Mouse (Mus musculus) left cerebral cortex, adult 2 months (tissue): ENCODE measurements at regions not wholly inside any gene's neighbourhood (a gene's known extent, or its start where the extent isn't known, plus 50 kb on each side); places are given as distances from the start of the nearest gene placed in this dataset.
A peak's percentile ranks its signal among the peaks of the same experiment; 100 is the strongest.
"Not testable (repeated sequence)": the region's sequence is repeated elsewhere in the genome, so short reads cannot be mapped to it uniquely, and the experiment has no call there.

Experiments used
- DNase-seq, 2 experiments: peaks; one replicate each; pipeline ENCODE4 v3.0.0; 2021 to 2022; ENCODE audit warnings: low spot score in 2 of 2, mixed read lengths in 1 of 2; ENCODE audit errors: extremely low spot score in 1 of 2
- H3K27ac ChIP-seq: fragments of 200-600 bp; 2 replicates; pipeline ENCODE4 v1.8.1; 2022
- H3K4me3 ChIP-seq: fragments of 200-600 bp; 2 replicates; pipeline ENCODE4 v1.8.1; 2022
- CTCF ChIP-seq: fragments of 200-600 bp; IDR thresholded peaks from 2 replicates; pipeline ENCODE4 v1.8.1; 2022; ENCODE audit warnings: antibody characterized with exemption, mild to moderate bottlenecking, moderate library complexity
- intact Hi-C: fragments of 180-260 bp; cut with DNase I; formaldehyde crosslinking; loops from one replicate; pipeline ENCODE4 v1.15.1; 2025

- Histone ChIP-seq H3K27ac (no peak overlapping the region), H3K4me3 (no peak overlapping the region)
- intact Hi-C loops, result no loop called here
- no peak for TF ChIP-seq CTCF
- no peak for DNase-seq
Measured at GRCm38 (mm10) chr1:157875006-157875405, 368.5 kb downstream of the Sec16b start.

GRCm38 (mm10) chr1:157877117-157877516, 370.6 kb downstream of the Sec16b start:
- DNase-seq, H3K4me3 ChIP-seq, intact Hi-C loops, H3K27ac ChIP-seq: not testable (repeated sequence)

- H3K27ac ChIP-seq, result no peak overlapping the region
- DNase-seq, result no peak
- intact Hi-C loops, result no loop called here
- no peak for TF ChIP-seq CTCF
- H3K4me3 ChIP-seq, result no peak overlapping the region
Measured at GRCm38 (mm10) chr1:157887146-157887545, 380.6 kb downstream of the Sec16b start.

DNA sequence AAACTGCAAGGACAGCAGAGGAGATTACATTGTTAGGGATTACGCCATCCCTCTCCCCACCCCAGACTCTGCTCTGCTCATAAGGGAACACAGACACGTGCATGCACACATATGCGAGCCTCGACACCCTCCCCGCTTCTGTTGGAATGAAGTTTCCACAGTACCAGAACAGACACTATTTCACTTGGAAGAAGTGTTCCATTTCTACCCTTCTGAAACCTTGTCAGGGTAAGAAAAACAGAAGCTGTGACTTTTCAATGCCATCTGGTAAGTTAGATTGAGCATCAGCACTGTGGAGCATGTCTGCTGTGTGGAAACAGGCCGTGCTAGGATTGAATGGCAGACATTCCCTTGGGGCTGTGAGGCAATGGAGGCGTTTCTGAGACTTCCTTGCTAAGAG, 382.0 kb downstream of the Sec16b start:
- Histone ChIP-seq H3K27ac (peak overlapping the region; percentile 28; the same call in 1 of the 2 replicates), H3K4me3 (no peak overlapping the region)
- peak in 1 of 2 experiments; percentile 16 for DNase-seq
- no peak for TF ChIP-seq CTCF
- intact Hi-C loops, result no loop called here

GRCm38 (mm10) chr1:157906168-157906567, 399.6 kb downstream of the Sec16b start:
- Histone ChIP-seq H3K4me3 (no peak overlapping the region), H3K27ac (no peak overlapping the region)
- intact Hi-C loops, result no loop called here
- no peak for DNase-seq
- TF ChIP-seq CTCF, result no peak

DNA sequence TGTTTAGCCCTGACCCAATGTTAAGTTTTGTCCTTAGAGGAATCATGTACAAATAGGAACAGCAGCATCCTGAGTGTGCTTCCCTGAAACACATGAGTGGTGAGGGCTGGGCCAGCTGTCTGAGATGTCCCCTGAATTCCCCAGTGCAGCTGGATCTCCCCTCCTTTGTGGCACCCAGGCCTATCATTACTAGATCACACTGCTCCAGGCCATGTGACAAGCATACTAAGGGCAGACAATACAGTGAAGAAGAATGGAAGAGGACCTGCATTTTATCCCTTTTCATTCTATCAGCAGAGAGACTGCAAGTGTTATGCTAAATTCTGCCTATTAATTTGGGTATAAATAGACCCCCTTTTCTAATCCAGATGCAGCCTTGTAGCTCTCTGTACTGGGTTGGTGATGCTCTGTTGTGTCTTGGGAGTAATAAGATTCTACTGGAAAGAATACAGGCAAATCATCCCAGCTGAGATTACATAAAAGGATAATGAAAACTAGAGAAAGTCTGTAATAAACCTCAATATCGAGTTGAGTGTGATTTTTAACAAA, 418.3 kb downstream of the Brinp2 start:
- Histone ChIP-seq H3K4me3 (no peak overlapping the region), H3K27ac (no peak overlapping the region)
- no peak for DNase-seq
- TF ChIP-seq CTCF, result no peak
- intact Hi-C loops, result no loop called here

- intact Hi-C loops, result no loop called here
- TF ChIP-seq CTCF, result no peak
- Histone ChIP-seq H3K27ac (no peak overlapping the region), H3K4me3 (no peak overlapping the region)
- no peak for DNase-seq
Measured at GRCm38 (mm10) chr1:157939516-157939915, 416.6 kb downstream of the Brinp2 start.

- H3K27ac ChIP-seq, result no peak overlapping the region
Measured at GRCm38 (mm10) chr1:157940331-157940758, 415.8 kb downstream of the Brinp2 start.

GRCm38 (mm10) chr1:157957506-157957905, 398.6 kb downstream of the Brinp2 start:
- intact Hi-C loops, result no loop called here
- no peak overlapping the region for H3K4me3 ChIP-seq
- H3K27ac ChIP-seq, result no peak overlapping the region
- no peak for TF ChIP-seq CTCF
- DNase-seq, result no peak

More at GRCm38 (mm10) chr1:157940331-157940758, 415.8 kb downstream of the Brinp2 start:
- TF ChIP-seq CTCF, result no peak
- intact Hi-C loops, result no loop called here
- no peak for DNase-seq
- no peak overlapping the region for H3K4me3 ChIP-seq

DNA sequence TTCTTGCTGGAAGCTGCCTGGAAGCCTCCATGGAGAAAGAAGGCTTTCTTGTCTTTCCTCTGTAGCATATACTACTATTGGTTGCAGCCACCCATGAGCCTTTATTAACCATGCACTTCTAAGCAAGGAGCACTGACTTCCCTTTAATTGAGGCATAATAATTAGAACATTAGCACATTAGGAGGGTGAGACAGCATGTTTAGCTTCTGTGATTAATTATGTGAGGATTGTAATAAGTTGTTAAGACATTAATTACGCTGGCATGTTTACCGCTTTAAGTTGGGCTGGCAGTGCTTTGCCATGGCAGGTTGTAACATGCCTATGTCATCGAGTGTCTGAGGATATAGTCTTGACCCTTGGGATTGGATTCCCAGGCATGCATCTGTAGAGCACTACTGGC, 391.7 kb downstream of the Brinp2 start:
- intact Hi-C loops, result no loop called here
- no peak for DNase-seq
- TF ChIP-seq CTCF, result no peak
- Histone ChIP-seq H3K27ac (no peak overlapping the region), H3K4me3 (no peak overlapping the region)

DNA sequence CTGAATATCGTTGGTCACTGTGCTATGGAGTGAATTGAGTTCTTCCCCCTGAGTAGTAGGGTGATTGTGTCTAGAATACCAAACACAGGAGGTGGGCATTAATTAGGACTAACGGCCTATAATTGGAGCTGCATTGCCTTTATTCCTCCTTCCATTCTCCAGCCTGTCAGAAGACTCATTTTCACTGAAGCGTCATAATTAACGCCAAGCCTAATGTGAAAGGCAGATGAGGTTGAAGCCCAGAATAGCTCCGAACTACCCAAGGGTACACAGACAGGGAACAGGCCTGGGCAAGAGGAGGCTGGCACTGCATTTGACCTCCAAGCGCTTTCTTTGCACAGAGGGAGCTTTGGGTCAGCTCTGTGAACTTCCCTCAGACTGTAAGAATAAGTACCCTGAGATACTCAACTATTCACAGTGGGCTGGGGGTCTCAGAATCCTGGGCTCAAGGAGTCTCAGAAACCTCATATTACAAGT, 386.5 kb downstream of the Brinp2 start:
- no peak for TF ChIP-seq CTCF
- Histone ChIP-seq H3K4me3 (no peak overlapping the region), H3K27ac (no peak overlapping the region)
- DNase-seq, result peak; percentile 9 to 12
- intact Hi-C loops, result no loop called here

DNA sequence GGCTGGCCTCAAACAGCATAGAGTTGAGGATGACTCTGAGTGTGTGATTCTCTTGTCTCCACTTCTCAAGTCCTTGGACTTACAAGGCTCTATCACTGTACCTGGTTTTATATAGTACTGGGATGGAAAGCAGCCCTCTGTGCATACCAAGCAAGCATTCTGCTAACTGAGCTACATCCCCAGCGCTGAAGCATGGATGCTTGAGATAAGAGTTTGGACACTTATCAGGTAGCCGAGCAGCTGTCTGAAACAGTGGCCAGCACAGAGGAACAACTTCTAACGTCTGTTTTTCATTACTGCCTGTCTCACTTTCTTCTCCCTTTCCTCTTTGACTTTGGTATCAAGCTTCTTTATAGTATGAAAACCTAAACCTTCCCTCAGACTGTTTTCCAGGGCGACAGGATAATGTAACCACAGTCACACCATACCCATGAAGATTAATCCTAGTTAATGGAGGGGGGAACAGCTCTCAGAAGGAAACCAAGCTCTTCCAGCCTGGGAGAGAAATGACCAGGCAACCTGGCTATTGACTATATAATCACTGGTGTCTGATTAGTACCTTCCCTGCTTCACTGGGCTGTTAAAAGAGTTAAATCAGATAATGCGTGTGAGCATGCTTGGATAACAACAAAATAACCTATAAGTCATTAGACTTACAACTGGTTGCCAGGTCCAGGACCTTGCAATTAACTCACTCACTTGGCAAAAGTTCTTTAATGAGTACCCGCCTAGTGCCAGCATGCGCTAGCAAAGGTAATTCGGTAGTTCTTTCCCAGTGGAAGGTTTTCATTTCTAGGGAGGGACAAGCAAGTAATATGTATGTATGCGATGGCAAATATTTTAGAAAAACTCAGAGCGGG, 382.5 kb downstream of the Brinp2 start:
- DNase-seq, result no peak
- intact Hi-C loops, result no loop called here
- Histone ChIP-seq H3K4me3 (no peak overlapping the region), H3K27ac (no peak overlapping the region)
- TF ChIP-seq CTCF, result no peak
